Mouse (Mus musculus): ENCODE results near the gene Plekhg1. TPM values are rescaled to one million over a fixed set of nuclear protein-coding genes. Genes with fewer than 3 reads are reported as not detected.

Plekhg1 gene
- total RNA-seq, 2 experiments from 2014 or later = 10.1 to 11.1 TPM

DNA sequence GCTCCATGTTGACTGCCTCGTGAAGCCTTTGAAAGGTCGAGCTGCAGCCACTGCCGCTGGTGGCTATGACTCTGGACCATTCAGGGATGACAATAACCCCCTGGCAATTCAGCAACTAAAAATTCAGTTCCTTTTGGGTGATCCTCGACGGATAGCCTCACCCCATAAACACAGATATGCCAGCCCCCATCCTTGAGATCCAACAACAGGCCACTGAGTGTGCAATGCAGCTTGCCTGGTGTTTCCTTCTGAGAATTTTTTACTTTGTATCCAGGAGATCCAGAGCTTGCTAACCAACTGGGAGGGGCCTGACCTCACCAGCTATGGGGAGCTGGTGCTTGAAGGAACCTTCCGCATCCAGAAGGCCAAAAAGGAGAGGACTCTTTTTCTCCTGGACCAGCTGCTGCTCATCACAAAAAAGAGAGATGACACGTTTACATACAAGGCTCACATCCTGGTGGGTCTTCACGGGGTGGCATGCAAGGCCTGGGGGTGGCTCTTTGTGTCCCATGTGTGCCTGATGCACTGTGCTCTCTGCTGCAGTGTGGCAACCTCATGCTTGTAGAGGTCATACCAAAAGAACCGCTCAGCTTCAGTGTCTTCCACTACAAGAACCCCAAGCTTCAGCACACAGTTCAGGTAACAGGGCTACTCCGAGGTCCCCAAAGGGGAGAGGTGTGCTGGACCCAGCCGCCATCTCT lies 199.9 kb downstream of the Plekhg1 start:
- intact Hi-C loops (cut with DNase I) = loop anchor here (5.0 kb wide), 3 partner anchors 133 to 608 kb away; partner anchors contain the start of gene Plekhg1
- no peak for DNase-seq (ENCODE audit: low spot score in 2 of 2)

DNA sequence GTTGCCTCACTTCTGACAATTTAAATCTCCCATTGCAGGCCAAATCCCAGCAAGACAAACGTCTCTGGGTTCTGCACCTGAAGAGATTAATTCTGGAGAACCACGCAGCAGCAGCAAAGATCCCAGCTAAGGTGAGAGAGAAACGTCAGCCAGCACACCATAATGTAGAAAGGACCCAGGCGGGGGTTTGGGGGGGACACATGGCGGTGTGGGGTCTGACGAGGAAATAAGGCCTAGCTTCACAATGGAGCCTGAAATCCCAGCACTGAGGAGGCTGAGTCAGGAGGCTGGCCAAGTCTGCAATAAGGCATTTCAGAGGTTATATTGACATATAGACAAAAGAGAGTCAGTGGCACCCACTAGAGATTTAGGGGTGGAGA lies 200.4 kb downstream of the Plekhg1 start:
- no peak for DNase-seq (ENCODE audit: low spot score in 2 of 2)
- intact Hi-C loops (cut with DNase I) = loop anchor here (5.0 kb wide), 3 partner anchors 133 to 608 kb away; partner anchors contain the start of gene Plekhg1

DNA sequence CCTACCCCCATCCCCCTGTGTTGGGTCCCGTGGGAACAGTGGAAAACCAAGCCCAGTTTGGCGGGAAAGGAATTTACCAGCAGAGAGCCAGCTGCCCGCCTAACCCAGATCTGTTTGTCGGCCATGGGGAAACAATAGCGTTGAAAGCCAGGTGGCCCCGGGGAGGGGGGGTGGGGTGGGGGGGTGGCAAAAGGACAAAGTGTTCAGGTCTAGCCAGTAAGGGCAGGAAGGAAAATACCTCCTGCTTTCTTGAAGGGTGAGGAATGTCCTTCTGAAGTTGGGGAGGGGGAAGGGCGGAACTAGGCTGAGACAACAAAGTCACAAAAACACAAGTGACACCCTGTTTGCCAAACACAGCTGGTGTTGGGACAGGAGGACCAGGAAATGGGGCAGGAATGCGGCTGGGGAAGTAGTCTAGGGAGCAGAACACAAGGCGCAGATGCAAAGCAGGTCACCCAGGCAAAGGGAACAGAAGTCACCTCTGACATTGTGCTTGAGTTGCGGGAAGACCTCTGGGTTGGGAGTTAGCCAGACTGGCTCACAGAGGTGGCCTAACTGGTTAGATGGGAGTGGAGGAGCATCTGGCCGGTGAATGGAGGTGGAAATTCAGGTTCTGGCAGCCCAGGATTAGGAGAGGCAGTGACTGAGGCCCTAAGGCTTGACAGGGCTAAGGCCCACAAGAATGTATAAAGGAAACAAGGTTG lies 201.0 kb downstream of the Plekhg1 start:
- intact Hi-C loops (cut with DNase I) = loop anchor here (5.0 kb wide), 3 partner anchors 134 to 609 kb away; partner anchors contain the start of gene Plekhg1
- DNase-seq (ENCODE audit: low spot score in 2 of 2) = no peak

DNA sequence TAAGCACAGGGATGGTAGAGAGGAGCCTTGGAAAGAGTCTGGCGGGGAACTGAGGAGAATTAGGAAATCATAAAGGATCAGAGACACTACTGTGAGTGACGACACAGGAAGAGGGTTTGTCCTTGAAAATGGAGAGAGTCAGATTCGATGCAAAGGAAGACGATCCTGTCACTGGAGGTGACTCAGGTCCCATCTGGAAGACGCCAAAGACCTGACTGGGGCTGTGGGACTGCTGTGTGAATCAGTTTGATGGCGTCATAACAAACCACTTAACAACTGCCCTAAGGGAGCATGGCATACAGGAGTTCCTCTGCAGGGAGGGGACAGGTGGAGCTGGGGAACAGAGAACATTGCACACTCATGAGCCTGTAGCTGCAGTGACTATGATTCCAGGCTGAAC lies 202.1 kb downstream of the Plekhg1 start:
- intact Hi-C loops (cut with DNase I) = loop anchor here (5.0 kb wide), 3 partner anchors 135 to 610 kb away; partner anchors contain the start of gene Plekhg1
- no peak for DNase-seq (ENCODE audit: low spot score in 2 of 2)

DNA sequence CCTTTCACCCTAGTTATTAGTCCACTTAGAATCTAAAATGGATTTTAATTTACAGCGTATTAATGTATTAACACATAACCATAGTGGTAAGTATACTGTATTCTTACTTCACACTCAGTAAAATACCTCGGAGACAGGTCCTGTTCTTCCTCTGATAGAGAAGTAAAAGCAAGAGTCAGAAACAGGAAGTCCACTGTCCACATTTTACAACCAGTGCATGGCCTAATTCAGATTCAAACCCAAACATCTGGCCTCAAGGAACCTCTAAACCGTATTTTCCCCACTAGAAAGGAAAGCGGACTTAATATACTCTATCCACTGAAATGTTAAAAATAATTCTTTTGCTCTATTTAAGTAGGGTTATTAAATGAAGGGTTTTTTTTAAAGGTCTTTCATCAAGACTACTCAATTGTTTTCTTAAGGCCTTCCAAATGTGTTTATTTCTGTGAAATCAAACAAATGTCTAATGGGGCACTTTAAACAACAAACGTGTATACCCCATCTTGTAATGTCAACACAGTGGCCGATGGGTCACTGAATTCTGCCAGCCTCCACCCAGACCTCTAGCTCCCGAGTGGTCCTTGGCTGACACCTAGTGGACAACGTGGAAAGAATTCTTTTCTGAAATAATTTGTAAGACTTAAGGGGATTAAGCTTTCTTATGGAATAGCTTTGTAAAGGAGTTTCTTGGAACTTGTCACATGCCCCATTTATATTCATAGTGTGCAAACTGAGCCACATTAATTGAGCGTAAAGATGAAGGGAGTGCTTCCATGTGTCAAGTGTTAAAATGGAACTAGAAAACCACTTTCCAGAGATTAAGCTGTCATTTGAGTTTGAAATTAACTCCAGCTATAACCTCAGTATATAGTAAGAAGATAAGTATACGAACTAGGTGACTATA lies 203.6 kb downstream of the Plekhg1 start:
- intact Hi-C loops (cut with DNase I) = loop anchor here (2.0 to 5.0 kb wide), 5 partner anchors 136 to 611 kb away; partner anchors contain the start of gene Plekhg1
- DNase-seq (ENCODE audit: low spot score in 2 of 2) = peak; percentile 26 to 57

DNA sequence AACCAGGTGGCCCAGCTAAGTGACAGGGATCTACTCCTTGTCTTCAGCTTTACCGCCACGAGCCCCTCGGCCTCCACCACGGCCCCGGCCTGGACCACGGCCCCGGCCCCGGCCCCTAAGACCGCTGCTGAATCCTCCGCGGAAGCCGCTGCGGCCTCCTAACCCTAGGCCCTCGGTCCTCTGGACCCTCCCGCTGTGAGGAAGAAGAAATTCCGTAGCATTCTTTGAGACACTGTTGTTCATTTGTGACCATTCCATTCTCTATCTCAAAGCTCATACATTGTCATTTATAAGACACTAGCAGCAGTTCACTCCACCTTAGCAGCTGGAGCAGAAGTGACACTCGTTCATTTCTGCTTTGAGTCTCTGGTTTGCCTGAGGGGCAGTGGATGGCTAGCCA lies 206.7 kb downstream of the Plekhg1 start:
- DNase-seq (ENCODE audit: low spot score in 2 of 2) = no peak
- intact Hi-C loops (cut with DNase I) = no loop called here

DNA sequence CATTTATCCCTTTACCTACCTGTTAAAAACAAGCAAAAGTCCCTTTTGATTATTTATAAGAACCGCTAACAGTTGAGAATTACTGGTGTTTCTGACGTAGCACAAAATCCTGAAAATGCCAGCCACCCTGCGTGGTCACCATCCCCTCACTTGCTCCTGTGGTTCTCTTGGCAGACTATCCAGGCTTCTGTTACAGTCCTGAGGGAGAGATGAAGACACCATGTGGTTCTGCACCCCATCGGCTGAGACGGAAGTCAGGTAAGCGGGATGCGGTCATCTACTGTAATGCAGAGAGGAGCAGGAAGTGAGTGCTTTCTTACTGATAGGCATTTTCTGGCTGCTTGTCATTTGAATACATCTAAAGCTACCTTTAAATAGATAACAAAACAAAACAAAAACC lies 207.2 kb downstream of the Plekhg1 start:
- intact Hi-C loops (cut with DNase I) = no loop called here
- no peak for DNase-seq (ENCODE audit: low spot score in 2 of 2)

DNA sequence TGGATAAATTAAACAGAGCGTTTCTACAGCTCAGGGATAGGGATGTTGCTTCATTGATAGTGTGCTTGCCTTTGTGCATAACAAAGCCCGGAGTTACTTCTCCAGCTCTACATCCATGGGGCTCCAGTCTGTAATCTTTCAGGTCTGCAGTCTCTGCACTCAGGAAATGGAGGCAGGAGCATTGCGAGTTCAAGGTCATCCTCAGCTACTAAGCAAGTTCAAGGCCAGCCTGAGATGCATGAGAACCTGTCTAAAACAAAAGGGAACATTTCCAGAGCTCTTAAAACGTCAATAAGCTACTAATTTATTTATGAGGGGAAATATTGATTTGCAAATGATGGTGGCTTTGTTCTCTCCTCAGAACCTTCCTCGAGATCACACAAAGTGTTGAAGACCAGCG lies 209.1 kb downstream of the Plekhg1 start:
- DNase-seq (ENCODE audit: low spot score in 2 of 2) = no peak
- intact Hi-C loops (cut with DNase I) = no loop called here

DNA sequence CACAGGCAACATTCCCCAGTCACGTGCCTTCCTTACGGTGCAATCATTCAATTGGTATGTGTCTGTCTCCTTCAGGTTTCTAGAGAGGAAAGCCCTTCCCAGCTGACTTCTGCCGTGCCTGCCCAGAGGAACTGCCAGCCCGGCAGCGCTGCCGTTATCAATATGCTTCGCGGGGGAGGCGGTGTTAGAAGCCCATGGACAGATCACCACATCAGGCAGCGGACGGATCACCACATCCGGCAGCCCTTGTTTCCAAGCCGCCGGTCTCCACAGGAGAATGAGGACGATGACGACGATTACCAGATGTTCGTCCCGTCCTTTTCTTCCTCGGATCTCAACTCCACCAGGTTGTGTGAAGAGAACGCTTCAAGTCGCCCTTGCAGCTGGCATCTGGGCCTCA lies 216.3 kb downstream of the Plekhg1 start:
- no peak for DNase-seq (ENCODE audit: low spot score in 2 of 2)
- intact Hi-C loops (cut with DNase I) = no loop called here

DNA sequence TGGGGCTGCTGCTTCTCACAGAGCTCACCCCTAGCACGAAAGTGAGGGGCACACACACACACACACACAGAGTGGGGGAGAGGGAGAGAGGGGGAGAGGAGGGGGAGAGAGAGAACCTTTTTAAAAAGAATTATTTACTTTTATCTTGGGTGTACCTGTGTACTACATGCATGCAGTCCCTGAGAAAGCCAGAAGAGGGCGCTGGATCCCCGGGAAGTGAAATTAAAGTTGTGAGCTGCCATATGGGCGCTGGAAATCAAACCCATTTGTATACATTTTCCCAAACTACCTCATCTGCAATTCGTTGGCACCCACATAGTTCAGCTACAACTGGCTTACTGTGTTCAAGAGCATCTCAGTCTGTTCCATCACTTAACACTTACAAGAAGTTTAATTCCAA lies 218.4 kb downstream of the Plekhg1 start:
- intact Hi-C loops (cut with DNase I) = no loop called here
- no peak for DNase-seq (ENCODE audit: low spot score in 2 of 2)

DNA sequence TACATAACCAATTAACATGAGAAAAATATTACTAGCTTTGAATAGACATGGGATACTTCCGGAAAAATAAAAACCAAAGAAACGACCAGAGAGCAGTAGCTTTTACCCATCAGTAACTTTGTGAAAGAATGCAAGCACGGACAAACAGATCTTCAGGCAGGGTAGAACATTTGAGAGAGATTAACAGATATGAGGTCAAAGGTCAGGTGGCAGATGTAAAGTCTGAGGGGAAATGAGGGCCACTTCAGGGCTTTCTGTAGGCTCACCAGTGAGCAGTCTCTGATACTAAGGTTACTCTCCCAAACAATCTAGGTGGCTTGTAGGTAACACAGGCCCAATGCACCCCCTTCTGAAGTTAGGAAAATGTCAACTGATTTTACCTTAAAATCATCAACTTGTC lies 228.9 kb downstream of the Plekhg1 start:
- intact Hi-C loops (cut with DNase I) = no loop called here
- no peak for DNase-seq (ENCODE audit: low spot score in 2 of 2)

DNA sequence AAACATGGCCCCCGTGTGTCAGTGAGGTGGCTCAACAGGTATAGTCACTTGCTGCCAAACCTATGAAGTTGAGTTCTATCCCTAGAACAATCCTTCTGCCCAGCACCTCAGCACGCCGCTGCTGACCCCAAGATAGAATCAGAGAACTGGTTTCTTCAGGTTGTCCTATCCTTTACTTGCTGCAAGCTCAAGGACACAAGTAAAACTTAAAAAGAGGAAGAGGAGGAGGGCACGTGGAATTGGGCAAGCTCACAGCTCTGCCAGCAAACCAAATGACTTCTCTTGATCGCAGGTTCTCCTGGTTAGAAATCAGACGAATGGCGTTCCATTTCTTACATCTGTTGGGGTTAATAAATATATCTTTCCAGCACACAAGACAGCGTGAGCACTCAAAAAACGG lies 232.1 kb downstream of the Plekhg1 start:
- intact Hi-C loops (cut with DNase I) = no loop called here
- no peak for DNase-seq (ENCODE audit: low spot score in 2 of 2)

DNA sequence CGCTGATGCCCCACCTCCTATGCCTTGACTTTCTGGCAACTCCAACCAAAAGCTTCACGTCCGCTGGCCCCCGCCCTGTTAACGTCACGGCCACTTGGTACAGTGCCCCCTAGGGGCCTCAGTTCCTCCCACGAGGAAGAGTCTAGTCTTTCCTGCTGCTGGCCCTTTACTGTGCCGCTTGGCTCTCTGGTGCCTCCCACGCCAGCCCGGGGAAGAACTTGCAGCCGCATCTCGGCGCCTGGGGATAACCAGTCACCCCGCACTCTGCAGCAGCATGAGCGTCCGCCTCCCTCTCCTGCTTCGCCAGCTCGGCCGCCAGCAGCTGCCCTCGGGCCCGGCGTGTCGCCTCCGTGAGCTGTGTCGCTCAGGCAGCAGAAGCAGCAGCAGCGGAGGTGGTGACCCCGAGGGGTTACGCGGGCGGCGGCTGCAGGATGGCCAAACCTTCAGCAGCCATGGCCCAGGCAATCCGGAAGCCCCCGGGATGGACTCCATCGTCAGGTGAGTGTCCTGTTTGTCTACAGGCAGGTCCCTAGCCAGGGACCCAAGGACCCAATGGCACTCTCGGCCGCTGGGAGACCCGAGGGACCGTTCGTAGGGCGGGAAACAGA lies 232.9 kb downstream of the Plekhg1 start, which contains the start of gene Mthfd1l:
Gene Mthfd1l (plus strand): TSS at position 138 of the 608 bp plus-strand sequence.
- DNase-seq (ENCODE audit: low spot score in 2 of 2) = peak; percentile 79 to 88
- intact Hi-C loops (cut with DNase I) = no loop called here

DNA sequence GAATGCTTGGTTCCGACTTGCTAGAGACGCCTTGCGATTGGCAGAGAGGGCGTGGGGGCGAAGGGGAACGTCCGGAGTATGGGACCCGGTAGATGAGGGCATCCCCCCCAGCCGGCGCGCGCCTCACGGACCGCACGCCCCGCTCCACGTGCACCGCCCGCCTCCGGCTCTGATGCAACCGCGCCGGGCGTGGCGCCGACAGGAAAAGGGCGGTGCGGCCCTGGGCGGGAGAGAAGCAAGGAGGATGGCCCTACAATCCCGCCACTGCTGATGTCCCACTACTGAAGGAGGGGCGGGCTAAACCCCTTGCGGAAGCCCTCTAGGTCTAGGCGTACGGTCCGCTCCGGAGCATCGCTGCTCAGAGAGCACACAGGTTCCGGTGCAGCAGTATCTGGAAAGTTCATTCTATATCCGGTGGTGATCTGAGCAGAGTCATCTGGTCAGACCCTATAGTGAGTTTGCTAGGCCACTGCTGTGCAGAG lies 233.5 kb downstream of the Plekhg1 start:
- DNase-seq (ENCODE audit: low spot score in 2 of 2) = peak; percentile 87 to 89
- intact Hi-C loops (cut with DNase I) = no loop called here

DNA sequence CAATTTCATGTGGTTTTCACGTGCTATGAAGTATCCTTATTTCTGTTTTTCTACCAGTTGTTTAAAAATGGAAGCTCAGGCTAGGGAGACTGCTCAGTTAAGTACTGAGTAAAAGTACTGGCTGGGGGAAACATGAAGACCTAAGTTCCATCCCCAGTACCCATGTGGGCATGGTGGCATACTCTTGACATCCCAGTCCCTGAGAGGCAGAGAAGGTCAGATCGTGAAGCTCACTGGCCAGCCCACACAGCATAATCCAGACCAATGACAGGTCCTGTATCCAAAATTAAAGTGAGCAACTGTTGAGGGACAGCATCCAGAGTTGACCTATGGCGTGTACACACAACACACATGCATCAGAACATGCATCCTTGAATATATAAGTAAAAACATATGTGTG lies 234.2 kb downstream of the Plekhg1 start:
- intact Hi-C loops (cut with DNase I) = no loop called here

DNA sequence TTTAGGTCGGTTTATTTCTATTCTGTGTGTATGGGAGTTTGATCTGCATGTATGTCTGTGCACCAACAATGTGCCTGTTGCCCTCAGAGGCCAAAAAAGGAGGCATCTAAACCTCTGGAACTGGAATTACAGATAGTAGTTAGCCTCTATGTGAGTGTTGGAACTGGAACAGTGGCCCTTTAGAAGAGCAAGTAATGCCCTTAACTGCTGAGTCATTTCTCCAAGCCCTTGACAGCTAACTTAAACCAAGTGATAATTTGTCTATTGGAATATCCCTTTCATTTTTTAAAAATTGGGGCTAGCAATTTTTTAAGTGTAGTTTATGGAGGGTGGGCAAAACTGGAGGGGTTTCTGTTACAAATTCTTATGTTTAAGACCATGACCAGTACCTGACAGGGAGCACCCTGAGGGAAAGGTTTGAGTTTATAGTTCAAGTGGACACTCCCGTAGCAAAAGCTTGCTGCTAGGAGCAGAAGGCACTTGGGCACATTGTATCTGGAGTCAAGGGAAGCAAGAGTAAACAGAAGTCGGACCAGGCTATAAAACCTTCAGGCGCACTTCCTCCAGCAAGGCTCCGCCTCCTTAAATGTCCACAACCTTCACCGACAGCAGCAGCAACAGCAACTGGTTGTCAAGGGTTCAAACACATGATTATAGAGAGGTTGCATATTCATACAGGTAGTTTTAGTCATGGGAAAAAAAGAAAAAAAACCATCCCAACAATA lies 235.9 kb downstream of the Plekhg1 start:
- no peak for DNase-seq (ENCODE audit: low spot score in 2 of 2)
- intact Hi-C loops (cut with DNase I) = no loop called here

More for the DNA sequence above, 234.2 kb downstream of the Plekhg1 start:
- DNase-seq (ENCODE audit: low spot score in 2 of 2) = no peak

DNA sequence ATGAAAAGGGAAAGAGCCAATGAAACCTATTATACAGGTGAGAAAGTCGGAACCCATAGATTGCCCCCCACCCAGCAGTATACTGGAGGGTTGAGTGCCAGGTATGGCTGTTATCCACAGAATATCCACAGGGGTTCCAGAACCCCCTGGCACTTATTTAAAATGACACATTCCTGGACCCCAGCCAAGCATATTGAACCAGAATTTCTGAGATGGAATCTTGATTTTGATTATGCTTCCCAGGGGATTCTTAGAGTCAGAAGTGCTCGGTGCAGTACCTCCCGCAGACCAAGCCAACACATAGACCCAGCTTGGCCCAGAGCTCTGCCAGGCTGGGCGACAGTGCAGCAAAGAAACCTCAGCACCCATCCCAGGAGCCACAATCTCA lies 236.5 kb downstream of the Plekhg1 start:
- intact Hi-C loops (cut with DNase I) = no loop called here

DNA sequence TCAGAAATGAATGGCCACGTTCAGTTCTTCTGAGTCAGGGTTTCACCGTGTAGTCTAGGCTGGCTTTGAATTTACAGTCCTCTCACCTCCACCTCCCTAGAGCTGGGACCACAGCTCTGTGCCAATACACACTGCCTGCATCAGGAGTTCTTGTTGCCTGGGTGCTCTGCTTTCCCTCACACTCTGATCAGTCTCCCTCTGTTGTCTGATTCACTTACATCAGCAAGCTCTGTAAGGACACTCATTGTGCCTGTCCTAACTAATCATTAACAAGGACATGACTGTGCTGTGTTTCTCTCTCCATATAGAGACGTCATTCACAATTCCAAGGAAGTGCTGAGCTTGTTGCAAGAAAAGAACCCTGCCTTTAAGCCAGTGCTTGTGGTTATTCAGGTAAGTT lies 238.2 kb downstream of the Plekhg1 start:
- intact Hi-C loops (cut with DNase I) = no loop called here
- DNase-seq (ENCODE audit: low spot score in 2 of 2) = no peak

More for the DNA sequence above, 236.5 kb downstream of the Plekhg1 start:
- DNase-seq (ENCODE audit: low spot score in 2 of 2) = no peak

Measured in left cerebral cortex, postnatal 25 days (tissue).